Mouse (Mus musculus): ENCODE results near the gene H2al1k.
"Not testable (repeated sequence)": the region's sequence is repeated elsewhere in the genome, so short reads cannot be mapped to it uniquely, and the experiment has no call there.

H2al1k gene

DNA sequence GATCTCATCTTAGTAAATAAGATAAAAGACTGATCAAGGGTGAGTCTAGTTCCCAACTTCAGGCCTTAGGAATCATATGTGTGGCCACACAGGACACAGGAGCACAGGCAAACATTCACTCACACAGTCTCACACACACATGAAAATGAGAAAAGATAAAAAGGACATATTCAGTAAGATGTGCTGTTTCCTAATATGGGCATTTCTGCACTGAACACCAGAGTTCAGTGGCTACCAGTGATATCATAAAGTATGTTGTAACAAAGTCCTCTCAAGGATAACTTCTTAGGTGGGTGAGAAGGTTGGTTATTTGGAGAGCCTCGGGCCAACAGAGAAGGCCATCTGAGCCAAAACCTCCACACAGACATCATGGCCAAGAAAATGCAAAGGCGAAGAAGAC is at the start of gene H2al1k:
TSS of gene H2al1k (plus strand) at position 301 of the 400 bp plus-strand sequence.
- DNase-seq (ENCODE audit: low spot score), result not testable (repeated sequence)

DNA sequence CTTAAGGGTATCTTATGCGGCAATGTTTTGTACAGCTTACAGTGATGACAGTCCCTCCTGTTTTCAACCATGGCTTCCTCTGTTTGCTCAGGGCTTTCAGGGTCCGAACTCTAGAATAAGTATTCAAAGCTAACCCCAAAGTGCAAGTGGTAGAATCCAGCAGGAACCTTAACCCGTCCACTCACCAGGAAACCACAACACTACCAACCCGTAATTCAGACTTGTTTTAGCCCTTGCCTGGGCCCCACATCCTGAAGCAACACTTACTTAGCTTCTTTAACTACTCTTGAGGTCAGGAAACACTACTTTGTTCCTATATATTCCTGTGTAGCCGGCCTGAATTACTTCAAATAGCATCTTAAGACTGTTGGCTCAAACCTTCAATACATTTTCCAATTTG is 47.6 kb upstream of the H2al1k start:
- no peak for DNase-seq (ENCODE audit: low spot score)

DNA sequence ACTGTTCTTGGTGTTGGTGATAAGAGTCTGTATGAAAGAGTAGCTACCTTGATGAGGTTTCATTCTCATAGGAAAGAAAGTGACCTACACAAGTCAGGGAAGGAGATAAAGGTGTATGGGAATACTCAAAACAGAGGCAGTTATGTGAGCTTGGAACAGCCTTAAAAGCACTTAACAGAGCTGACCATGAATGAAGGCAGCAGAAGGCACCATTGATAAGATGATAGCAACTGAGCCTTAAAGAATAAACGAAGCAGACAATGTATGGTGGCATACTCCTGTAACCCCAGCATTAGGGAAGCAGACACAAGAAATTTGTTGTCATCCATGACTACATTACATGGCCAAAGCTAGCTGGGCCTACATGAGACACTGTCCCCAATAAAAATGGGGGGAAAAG is 47.0 kb upstream of the H2al1k start:
- no peak for DNase-seq (ENCODE audit: low spot score)

DNA sequence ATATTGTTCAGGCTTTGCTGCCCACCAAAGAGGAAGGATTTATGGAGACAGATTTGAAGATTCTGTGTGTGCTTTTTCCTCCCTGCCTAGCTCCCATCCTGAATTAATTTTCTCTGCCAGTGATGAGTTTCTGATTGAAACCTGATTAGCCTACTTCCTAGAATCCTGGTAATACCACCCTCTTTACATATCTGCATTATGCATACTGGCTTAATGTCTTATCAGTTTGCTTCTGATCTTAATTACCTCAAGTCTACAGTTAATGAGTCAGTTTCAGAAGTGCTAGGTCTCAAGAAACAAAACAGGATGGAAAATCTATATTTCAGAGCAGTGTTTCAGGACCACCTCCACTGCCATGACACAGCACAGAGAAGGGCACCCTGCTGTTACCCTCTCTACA is 34.0 kb upstream of the H2al1k start:
- not testable (repeated sequence) for DNase-seq (ENCODE audit: low spot score)

DNA sequence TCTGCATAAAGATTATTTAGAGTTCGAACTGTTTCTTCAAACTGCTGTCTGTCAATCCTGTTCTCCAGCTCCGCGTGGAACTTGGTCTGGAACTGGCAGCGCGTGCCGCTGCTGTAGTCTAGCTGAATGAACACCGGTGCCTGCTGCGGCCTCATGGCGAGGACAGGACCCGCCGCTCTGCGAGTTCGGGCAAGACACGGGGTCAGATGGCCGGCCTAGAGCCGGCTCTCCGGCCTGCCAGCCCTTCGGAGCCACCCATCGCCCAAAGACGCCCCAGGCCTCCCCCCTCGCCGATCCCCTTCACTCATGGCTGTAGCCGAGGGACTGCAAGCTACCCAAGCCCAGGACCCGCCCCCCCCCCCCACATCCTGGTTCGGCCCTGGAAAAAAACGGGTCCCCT is 22.5 kb upstream of the H2al1k start:
- DNase-seq (ENCODE audit: low spot score), result not testable (repeated sequence)

DNA sequence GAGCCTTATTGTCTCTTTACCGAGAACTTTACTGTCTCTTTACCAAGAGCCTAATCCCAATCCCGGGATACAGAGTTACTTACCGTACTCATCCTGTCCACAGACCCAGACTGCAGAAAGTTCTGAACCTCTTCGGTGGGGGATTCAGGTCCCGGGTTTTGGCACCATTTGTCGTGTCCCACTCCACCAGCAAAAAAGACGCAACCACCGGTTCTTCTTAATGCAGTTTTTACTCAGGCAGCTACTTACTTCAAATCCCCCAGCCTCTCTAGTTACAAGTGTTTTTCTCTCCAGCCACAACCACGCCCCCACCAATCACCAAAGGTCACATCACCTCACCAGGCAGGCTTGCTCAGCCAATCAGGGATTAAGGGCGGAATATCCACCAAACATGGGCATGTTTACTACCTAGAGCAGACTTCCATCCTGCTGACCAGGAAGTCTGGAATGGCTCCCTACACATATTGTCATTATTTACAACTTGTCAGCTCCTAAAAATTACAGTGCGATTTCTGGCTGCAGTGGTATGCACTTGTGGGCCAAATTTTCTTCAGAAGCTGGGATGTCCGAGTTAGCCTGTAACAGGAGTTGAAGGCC is 18.0 kb upstream of the H2al1k start:
- DNase-seq (ENCODE audit: low spot score), result not testable (repeated sequence)

DNA sequence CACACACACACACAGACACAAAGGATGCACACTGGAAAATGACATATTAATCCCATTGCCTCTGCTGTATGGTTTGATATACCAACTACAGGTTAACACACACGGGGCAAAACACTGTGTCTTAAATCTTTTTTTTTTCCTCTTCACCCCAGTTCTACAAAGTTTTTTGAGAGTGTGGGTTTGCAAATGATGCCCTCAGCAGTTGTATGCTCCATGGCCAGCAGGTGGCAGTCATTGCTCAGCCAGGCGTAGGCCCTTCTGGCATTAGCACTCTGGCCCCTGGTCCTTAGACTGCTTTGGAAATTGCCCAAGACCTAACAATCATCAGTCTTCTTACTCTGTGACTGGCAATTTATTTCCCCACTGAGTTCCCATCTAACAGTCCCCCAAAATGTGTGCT is 17.4 kb upstream of the H2al1k start:
- peak; percentile 76 for DNase-seq (ENCODE audit: low spot score)

DNA sequence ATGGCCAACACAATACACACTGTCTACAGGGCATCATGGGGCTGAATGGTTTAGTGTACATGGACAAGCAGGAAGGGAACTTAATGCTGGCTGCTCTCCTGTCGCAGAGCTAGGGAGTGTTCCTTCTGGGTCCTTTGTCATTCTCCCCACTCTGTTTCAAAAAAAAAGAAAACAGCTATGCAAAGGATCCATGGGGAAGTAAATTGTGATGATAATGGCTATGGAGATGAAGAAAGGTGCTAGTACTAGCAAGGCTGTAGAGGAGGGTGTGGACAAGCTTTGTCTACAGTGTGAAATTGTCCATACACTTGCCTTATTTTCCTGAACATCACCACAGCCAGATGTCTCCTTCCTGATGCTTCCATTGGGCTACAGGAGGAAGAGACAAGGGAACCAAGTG is 15.4 kb upstream of the H2al1k start:
- DNase-seq (ENCODE audit: low spot score), result not testable (repeated sequence)

DNA sequence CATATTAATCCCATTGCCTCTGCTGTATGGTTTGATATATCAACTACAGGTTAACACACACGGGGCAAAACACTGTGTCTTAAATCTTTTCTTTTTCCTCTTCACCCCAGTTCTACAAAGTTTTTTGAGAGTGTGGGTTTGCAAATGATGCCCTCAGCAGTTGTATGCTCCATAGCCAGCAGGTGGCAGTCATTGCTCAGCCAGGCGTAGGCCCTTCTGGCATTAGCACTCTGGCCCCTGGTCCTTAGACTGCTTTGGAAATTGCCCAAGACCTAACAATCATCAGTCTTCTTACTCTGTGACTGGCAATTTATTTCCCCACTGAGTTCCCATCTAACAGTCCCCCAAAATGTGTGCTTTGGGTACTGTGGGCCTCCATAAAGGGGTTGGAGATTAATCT is 23.6 kb downstream of the H2al1k start:
- DNase-seq (ENCODE audit: low spot score), result not testable (repeated sequence)

DNA sequence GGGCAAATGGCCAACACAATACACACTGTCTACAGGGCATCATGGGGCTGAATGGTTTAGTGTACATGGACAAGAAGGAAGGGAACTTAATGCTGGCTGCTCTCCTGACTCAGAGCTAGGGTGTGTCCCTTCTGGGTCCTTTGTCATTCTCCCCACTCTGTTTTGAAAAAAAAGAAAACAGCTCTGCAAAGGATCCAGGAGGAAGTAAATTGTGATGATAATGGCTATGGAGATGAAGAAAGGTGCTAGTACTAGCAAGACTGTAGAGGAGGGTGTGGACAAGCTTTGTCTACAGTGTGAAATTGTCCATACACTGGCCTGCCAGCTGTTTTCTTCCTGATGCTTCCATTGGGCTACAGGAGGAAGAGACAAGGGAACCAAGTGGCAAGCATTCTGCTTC is 25.5 kb downstream of the H2al1k start:
- DNase-seq (ENCODE audit: low spot score), result not testable (repeated sequence)
